In genomic region chr10:111118292-111118691, GRCm38 (mm10) we compare ENCODE assay signal across 26 mouse cellular contexts. TPM values are rescaled to one million over a fixed set of nuclear protein-coding genes. Genes with fewer than 3 reads are reported as not detected.
DNase-seq lines count a peak whose midpoint lies in the region; ATAC-seq and TF ChIP-seq lines count a peak whose summit lies in the region.
"Had no signal": no experiment of that assay in that cellular context is flagged by ENCODE, and none has a peak within 500 bp of the region (broad histone marks: within the 10 kb centered on the region; RNA-seq: fewer than 3 reads in every experiment).

No protein-coding gene starts in this region.

- no peak overlapping the region for H3K9ac ChIP-seq in forebrain, postnatal 0 days
- no peak overlapping the region for H3K9ac ChIP-seq in forebrain, embryonic 11.5 days (ENCODE audit: low read length)
- H3K9ac ChIP-seq: embryonic facial prominence, embryonic 12.5 days; forebrain, embryonic 12.5 days; kidney, embryonic 15.5 days; liver, embryonic 15.5 days had no signal

- DNase-seq in forebrain, postnatal 0 days, result no peak
- DNase-seq in forebrain, embryonic 11.5 days (ENCODE audit: low spot score), result no peak
- DNase-seq in left cerebral cortex, adult 2 months (ENCODE audit: extremely low spot score in 1 of 2, low spot score in 2 of 2), result no peak
- DNase-seq in cerebellum, adult 9-11 months, result no peak
- no peak for DNase-seq in adrenal gland, postnatal 4 days (ENCODE audit: low spot score in 2 of 2)
- DNase-seq: adrenal gland, postnatal 10 days; cerebellum, adult 9-10 months; gastrocnemius, adult 2 months; liver; right cerebral cortex, postnatal 25 days; spleen, adult 18-20 months; thymus, adult 2 months had no signal

- no peaks in the 10 kb centered on the region for H3K36me3 ChIP-seq in forebrain, postnatal 0 days (ENCODE audit: insufficient read depth)
- H3K36me3 ChIP-seq in forebrain, embryonic 11.5 days (ENCODE audit: control insufficient read depth, insufficient read depth, low read length), result no peaks in the 10 kb centered on the region
- H3K36me3 ChIP-seq: embryonic facial prominence, embryonic 12.5 days; forebrain, embryonic 12.5 days; heart, embryonic 10.5 days; hindbrain, embryonic 10.5 days; kidney, embryonic 15.5 days; limb, embryonic 10.5 days; liver, embryonic 15.5 days had no signal

- no peaks in the 10 kb centered on the region for H3K4me1 ChIP-seq in forebrain, postnatal 0 days (ENCODE audit: insufficient read depth)
- peaks cover 3% of the 10 kb centered on the region; the same call in 1 of the 2 replicates for H3K4me1 ChIP-seq in forebrain, embryonic 11.5 days (replicated peaks; ENCODE audit: control insufficient read depth, insufficient read depth, low read length)
- H3K4me1 ChIP-seq: embryonic facial prominence, embryonic 12.5 days; kidney, embryonic 15.5 days had no signal

- peak; percentile 29; the same call in 1 of the 2 replicates for ATAC-seq in forebrain, postnatal 0 days
- ATAC-seq in forebrain, embryonic 11.5 days (replicated peaks; ENCODE audit: low FRiP score), result no peak
- ATAC-seq in CD4-positive, CD25-positive, alpha-beta regulatory T cell, adult 4 months, result peak; percentile 64
- ATAC-seq in common myeloid progenitor, adult 5-6 weeks (replicated peaks; ENCODE audit: low read depth, poor library complexity, severe bottlenecking), result peak; percentile 47
- peak; percentile 63 for ATAC-seq in monocyte, adult 5-6 weeks (replicated peaks; ENCODE audit: insufficient number of reproducible peaks, low FRiP score, low TSS enrichment, poor library complexity, severe bottlenecking)
- ATAC-seq: hindbrain, postnatal 0 days; intestine, embryonic 16.5 days had no signal

- no peak overlapping the region for H3K4me3 ChIP-seq in forebrain, postnatal 0 days (ENCODE audit: low read depth, low read length)
- H3K4me3 ChIP-seq in forebrain, embryonic 11.5 days (ENCODE audit: low read depth, low read length), result no peak overlapping the region
- H3K4me3 ChIP-seq in left cerebral cortex, adult 2 months, result no peak overlapping the region
- H3K4me3 ChIP-seq: embryonic facial prominence, embryonic 12.5 days; forebrain, embryonic 12.5 days; gastrocnemius, adult 2 months; heart, embryonic 10.5 days; hindbrain, embryonic 10.5 days; kidney, embryonic 15.5 days; limb, embryonic 10.5 days; liver, embryonic 15.5 days had no signal

- TF ChIP-seq CTCF in forebrain, postnatal 0 days (IDR thresholded peaks at IDR 0.05; ENCODE audit: low read depth), result no peak
- TF ChIP-seq CTCF in left cerebral cortex, adult 2 months (IDR thresholded peaks at IDR 0.05), result no peak

- no peaks in the 10 kb centered on the region for H3K9me3 ChIP-seq in forebrain, postnatal 0 days (ENCODE audit: low read length)
- H3K9me3 ChIP-seq in forebrain, embryonic 11.5 days (ENCODE audit: control insufficient read depth, low read length), result no peaks in the 10 kb centered on the region
- H3K9me3 ChIP-seq: embryonic facial prominence, embryonic 12.5 days; forebrain, embryonic 12.5 days; heart, embryonic 10.5 days; hindbrain, embryonic 10.5 days; kidney, embryonic 15.5 days; limb, embryonic 10.5 days; liver, embryonic 15.5 days had no signal

- no peak overlapping the region for H3K4me2 ChIP-seq in forebrain, postnatal 0 days (ENCODE audit: low read depth)
- H3K4me2 ChIP-seq in forebrain, embryonic 11.5 days (ENCODE audit: low read depth, low read length, severe bottlenecking), result no peak overlapping the region
- H3K4me2 ChIP-seq: embryonic facial prominence, embryonic 12.5 days; forebrain, embryonic 12.5 days; kidney, embryonic 15.5 days; liver, embryonic 15.5 days; midbrain, embryonic 11.5 days had no signal

- intact Hi-C loops in left cerebral cortex, adult 2 months (cut with DNase I), result no loop called here

- no peaks in the 10 kb centered on the region for H3K27me3 ChIP-seq in forebrain, postnatal 0 days (ENCODE audit: insufficient read depth, low read length)
- H3K27me3 ChIP-seq in forebrain, embryonic 11.5 days (ENCODE audit: control insufficient read depth, insufficient read depth, low read length), result no peaks in the 10 kb centered on the region
- H3K27me3 ChIP-seq: embryonic facial prominence, embryonic 12.5 days; forebrain, embryonic 12.5 days; kidney, embryonic 15.5 days; liver, embryonic 15.5 days had no signal

- H3K27ac ChIP-seq in forebrain, postnatal 0 days (ENCODE audit: low read depth, low read length), result no peak overlapping the region
- no peak overlapping the region for H3K27ac ChIP-seq in forebrain, embryonic 11.5 days (ENCODE audit: low read depth, low read length)
- H3K27ac ChIP-seq in left cerebral cortex, adult 2 months, result no peak overlapping the region
- H3K27ac ChIP-seq: embryonic facial prominence, embryonic 12.5 days; forebrain, embryonic 12.5 days; gastrocnemius, adult 2 months; heart, embryonic 10.5 days; hindbrain, embryonic 10.5 days; hindbrain, postnatal 0 days; kidney, embryonic 15.5 days; limb, embryonic 10.5 days; liver, embryonic 15.5 days; stomach, postnatal 0 days had no signal

- 77% methylated on average over 9 of the region's 9 CpGs for whole genome bisulfite sequencing in forebrain, postnatal 0 days
- WGBS in forebrain, embryonic 11.5 days, result 85% methylated on average over 9 of the region's 9 CpGs

RNA-seq across cellular contexts. Expression of gene Osbpl8, which starts 46.3 kb away (rescaled TPM):
- total RNA-seq in forebrain, postnatal 0 days (2014; rRNA removed), result 81.1 and 89.5 TPM in 2 replicates
- polyA plus RNA-seq in forebrain, postnatal 0 days (2015; fragmentation: Nextera tagmentation; extraction: Ambion mirVana), result 11.7 and 16.6 TPM in 2 replicates
- 11.9 and 14.4 TPM in 2 replicates for polyA plus RNA-seq in forebrain, embryonic 11.5 days (2014; fragmentation: Nextera tagmentation; extraction: Ambion mirVana)
- 10 to 100 TPM; 12.9 to 13.2 TPM for polyA plus RNA-seq in CD4-positive, CD25-positive, alpha-beta regulatory T cell, adult 4 months (2017; shearing (Covaris generic))
- total RNA-seq in common myeloid progenitor, adult 5-6 weeks (2017), result 163 and 167 TPM in 2 replicates
- 103 to 127 TPM (median 111 TPM) in 3 replicates for total RNA-seq in monocyte, adult 5-6 weeks (2017)
- total RNA-seq in left cerebral cortex, adult 2 months (2021), result 100 to 1,000 TPM in 1 of 2 experiments, 10 to 100 TPM in 1; 93.8 to 104 TPM
- total RNA-seq in adrenal gland, postnatal 4 days (2021), result 10 to 100 TPM; 30.8 to 33.9 TPM
